In genomic region chr2:164856309-164857100, GRCm38 (mm10) we compare ENCODE assay signal across 8 mouse cellular contexts. TPM values are rescaled to one million over a fixed set of nuclear protein-coding genes. Genes with fewer than 3 reads are reported as not detected.
A peak's percentile ranks its signal among the peaks of the same experiment; 100 is the strongest.
DNase-seq lines count a peak whose midpoint lies in the region; ATAC-seq and TF ChIP-seq lines count a peak whose summit lies in the region.

No protein-coding gene starts in this region.

- H3K9me3 ChIP-seq in heart, postnatal 0 days (replicated peaks; ENCODE audit: control insufficient read depth, low read length): no peaks in the 10 kb centered on the region
- no peaks in the 10 kb centered on the region for H3K9me3 ChIP-seq in liver, postnatal 0 days (ENCODE audit: low read length)
- H3K9me3 ChIP-seq in stomach, embryonic 15.5 days: no peaks in the 10 kb centered on the region

- intact Hi-C loops in left cerebral cortex, adult 2 months (cut with DNase I): no loop called here

- peak overlapping the region; percentile 60 for H3K4me3 ChIP-seq in left cerebral cortex, adult 2 months
- peak overlapping the region; percentile 62 for H3K4me3 ChIP-seq in brown adipose tissue, adult 24 weeks (ENCODE audit: insufficient read depth, low read depth, low read length)
- peak overlapping the region; percentile 55 for H3K4me3 ChIP-seq in heart, postnatal 0 days (ENCODE audit: low read depth, low read length)
- peak overlapping the region; percentile 50 for H3K4me3 ChIP-seq in liver, postnatal 0 days (ENCODE audit: low read depth, low read length)
- H3K4me3 ChIP-seq in stomach, embryonic 15.5 days (replicated peaks): peak overlapping the region; percentile 51

- H3K36me3 ChIP-seq in heart, postnatal 0 days (replicated peaks; ENCODE audit: control insufficient read depth, insufficient read depth, low read length): no peaks in the 10 kb centered on the region
- no peaks in the 10 kb centered on the region for H3K36me3 ChIP-seq in liver, postnatal 0 days (replicated peaks; ENCODE audit: insufficient read depth, low read length)
- H3K36me3 ChIP-seq in stomach, embryonic 15.5 days: no peaks in the 10 kb centered on the region

- TF ChIP-seq CTCF in left cerebral cortex, adult 2 months (IDR thresholded peaks at IDR 0.05): no peak; the same call in 1 of the 2 replicates
- no peak for TF ChIP-seq CTCF in heart, postnatal 0 days (IDR thresholded peaks at IDR 0.05; ENCODE audit: low read depth)
- TF ChIP-seq CTCF in liver, postnatal 0 days (IDR thresholded peaks at IDR 0.05; ENCODE audit: low read depth): peak; percentile 34

- TF ChIP-seq EP300 in heart, postnatal 0 days (IDR thresholded peaks at IDR 0.05; ENCODE audit: low read depth): no peak
- TF ChIP-seq EP300 in liver, postnatal 0 days (IDR thresholded peaks at IDR 0.05; ENCODE audit: low read depth): no peak

- WGBS in heart, postnatal 0 days: 2% methylated on average over 42 of the region's 42 CpGs
- WGBS in liver, postnatal 0 days (ENCODE audit: insufficient replicate concordance): 2% methylated on average over 42 of the region's 42 CpGs
- WGBS in stomach, embryonic 15.5 days: 2% methylated on average over 42 of the region's 42 CpGs

- DNase-seq in left cerebral cortex, adult 2 months (ENCODE audit: extremely low spot score in 1 of 2, low spot score in 2 of 2): peak in 1 of 2 experiments; percentile 22
- no peak for DNase-seq in left cerebral cortex, adult 11 months (ENCODE audit: low spot score)
- DNase-seq in heart, postnatal 0 days (ENCODE audit: low spot score): no peak
- no peak for DNase-seq in liver, postnatal 0 days
- DNase-seq in right cerebral cortex, postnatal 4 days: no peak
- no peak for DNase-seq in layer of hippocampus, adult 18-20 months (ENCODE audit: low spot score in 2 of 2)

- peak; percentile 34 for ATAC-seq in heart, postnatal 0 days (ENCODE audit: insufficient read depth, low read depth)
- ATAC-seq in liver, postnatal 0 days: no peak
- no peak for ATAC-seq in stomach, embryonic 15.5 days (ENCODE audit: insufficient read depth, low FRiP score, low read depth)

- H3K4me2 ChIP-seq in heart, postnatal 0 days (ENCODE audit: low read depth, low read length): peak overlapping the region; percentile 96
- peak overlapping the region; percentile 80 for H3K4me2 ChIP-seq in liver, postnatal 0 days (ENCODE audit: low read depth, low read length)
- peak overlapping the region; percentile 94 for H3K4me2 ChIP-seq in stomach, embryonic 15.5 days

- H3K9ac ChIP-seq in heart, postnatal 0 days (replicated peaks; ENCODE audit: low read depth, low read length): peak overlapping the region; percentile 41; the same call in 1 of the 2 replicates
- H3K9ac ChIP-seq in liver, postnatal 0 days (replicated peaks): peak overlapping the region; percentile 41; the same call in 1 of the 2 replicates
- peak overlapping the region; percentile 40; the same call in 1 of the 2 replicates for H3K9ac ChIP-seq in stomach, embryonic 15.5 days

- peaks cover 47% of the 10 kb centered on the region; the same call in 1 of the 2 replicates for H3K27me3 ChIP-seq in heart, postnatal 0 days (ENCODE audit: control insufficient read depth, insufficient read depth, low read length)
- peaks cover 34% of the 10 kb centered on the region for H3K27me3 ChIP-seq in liver, postnatal 0 days (ENCODE audit: insufficient read depth, low read length)
- peaks cover 12% of the 10 kb centered on the region for H3K27me3 ChIP-seq in stomach, embryonic 15.5 days (replicated peaks)

- peak overlapping the region; percentile 53; the same call in 1 of the 2 replicates for H3K27ac ChIP-seq in left cerebral cortex, adult 2 months
- H3K27ac ChIP-seq in brown adipose tissue, adult 24 weeks (replicated peaks; ENCODE audit: low read depth, low read length): peak overlapping the region; percentile 70
- H3K27ac ChIP-seq in heart, postnatal 0 days (ENCODE audit: low read depth): no peak overlapping the region
- no peak overlapping the region for H3K27ac ChIP-seq in liver, postnatal 0 days (ENCODE audit: low read depth)
- H3K27ac ChIP-seq in stomach, embryonic 15.5 days: no peak overlapping the region

- peaks cover 14% of the 10 kb centered on the region for H3K4me1 ChIP-seq in brown adipose tissue, adult 24 weeks (ENCODE audit: control insufficient read depth, insufficient read depth, insufficient read length, low read length)
- peaks cover 18% of the 10 kb centered on the region; the same call in 1 of the 2 replicates for H3K4me1 ChIP-seq in heart, postnatal 0 days (ENCODE audit: control insufficient read depth, insufficient read depth)
- H3K4me1 ChIP-seq in liver, postnatal 0 days (ENCODE audit: insufficient read depth): peaks cover 16% of the 10 kb centered on the region
- peaks cover 36% of the 10 kb centered on the region for H3K4me1 ChIP-seq in stomach, embryonic 15.5 days

RNA-seq across cellular contexts. Expression of gene Pltp, which starts 1.0 kb away (rescaled TPM):
- 10 to 100 TPM; 78.1 to 82.4 TPM for total RNA-seq in left cerebral cortex, adult 2 months (2021)
- 59.0 and 82.5 TPM in 2 replicates for polyA plus RNA-seq in brown adipose tissue, adult 24 weeks (2012; ENCODE audit: insufficient read depth, insufficient read length, missing spikeins)
- total RNA-seq in heart, postnatal 0 days (2014; rRNA removed; ENCODE audit: low replicate concordance): 7.7 and 10.4 TPM in 2 replicates
- polyA plus RNA-seq in heart, postnatal 0 days (2015; fragmentation: Nextera tagmentation; extraction: Ambion mirVana): 8.3 and 8.6 TPM in 2 replicates
- 33.4 and 35.3 TPM in 2 replicates for polyA plus RNA-seq in liver, postnatal 0 days (2015; fragmentation: Nextera tagmentation; extraction: Ambion mirVana)
- polyA plus RNA-seq in stomach, embryonic 15.5 days (2015; fragmentation: Nextera tagmentation; extraction: Ambion mirVana): 43.9 and 48.5 TPM in 2 replicates
- total RNA-seq in layer of hippocampus, adult 18-20 months (2021): 10 to 100 TPM; 77.0 to 77.9 TPM

RNA-seq across cellular contexts. Expression of gene Pcif1, which starts 22.6 kb away (rescaled TPM):
- 10 to 100 TPM; 44.8 to 48.8 TPM for total RNA-seq in left cerebral cortex, adult 2 months (2021)
- 21.6 and 25.6 TPM in 2 replicates for polyA plus RNA-seq in brown adipose tissue, adult 24 weeks (2012; ENCODE audit: insufficient read depth, insufficient read length, missing spikeins)
- total RNA-seq in heart, postnatal 0 days (2014; rRNA removed; ENCODE audit: low replicate concordance): 51.8 and 63.6 TPM in 2 replicates
- polyA plus RNA-seq in heart, postnatal 0 days (2015; fragmentation: Nextera tagmentation; extraction: Ambion mirVana): 50.6 and 54.2 TPM in 2 replicates
- 38.4 and 38.6 TPM in 2 replicates for polyA plus RNA-seq in liver, postnatal 0 days (2015; fragmentation: Nextera tagmentation; extraction: Ambion mirVana)
- polyA plus RNA-seq in stomach, embryonic 15.5 days (2015; fragmentation: Nextera tagmentation; extraction: Ambion mirVana): 64.7 and 70.9 TPM in 2 replicates
- 10 to 100 TPM; 41.9 to 45.2 TPM for total RNA-seq in layer of hippocampus, adult 18-20 months (2021)

RNA-seq across cellular contexts. Expression of gene Neurl2, which starts 23.2 kb away (rescaled TPM):
- 1 to 10 TPM; 3.9 to 5.3 TPM for total RNA-seq in left cerebral cortex, adult 2 months (2021)
- 1.1 and 4.1 TPM in 2 replicates for polyA plus RNA-seq in brown adipose tissue, adult 24 weeks (2012; ENCODE audit: insufficient read depth, insufficient read length, missing spikeins)
- total RNA-seq in heart, postnatal 0 days (2014; rRNA removed; ENCODE audit: low replicate concordance): 57.1 and 103 TPM in 2 replicates
- polyA plus RNA-seq in heart, postnatal 0 days (2015; fragmentation: Nextera tagmentation; extraction: Ambion mirVana): 68.4 and 76.5 TPM in 2 replicates
- polyA plus RNA-seq in liver, postnatal 0 days (2015; fragmentation: Nextera tagmentation; extraction: Ambion mirVana): 2.5 and 3.1 TPM in 2 replicates
- polyA plus RNA-seq in stomach, embryonic 15.5 days (2015; fragmentation: Nextera tagmentation; extraction: Ambion mirVana): 6.2 and 6.9 TPM in 2 replicates
- 1 to 10 TPM; 2.5 to 3.0 TPM for total RNA-seq in layer of hippocampus, adult 18-20 months (2021)

RNA-seq across cellular contexts. Expression of gene Ctsa, which starts 23.8 kb away (rescaled TPM):
- 10 to 100 TPM; 89.5 to 96.2 TPM for total RNA-seq in left cerebral cortex, adult 2 months (2021)
- polyA plus RNA-seq in brown adipose tissue, adult 24 weeks (2012; ENCODE audit: insufficient read depth, insufficient read length, missing spikeins): 44.9 and 55.0 TPM in 2 replicates
- 259 and 263 TPM in 2 replicates for total RNA-seq in heart, postnatal 0 days (2014; rRNA removed; ENCODE audit: low replicate concordance)
- 133 and 134 TPM in 2 replicates for polyA plus RNA-seq in heart, postnatal 0 days (2015; fragmentation: Nextera tagmentation; extraction: Ambion mirVana)
- polyA plus RNA-seq in liver, postnatal 0 days (2015; fragmentation: Nextera tagmentation; extraction: Ambion mirVana): 101 and 109 TPM in 2 replicates
- polyA plus RNA-seq in stomach, embryonic 15.5 days (2015; fragmentation: Nextera tagmentation; extraction: Ambion mirVana): 132 and 159 TPM in 2 replicates
- total RNA-seq in layer of hippocampus, adult 18-20 months (2021): 100 to 1,000 TPM; 103 TPM

RNA-seq across cellular contexts. Expression of gene Spata25, which starts 28.2 kb away (rescaled TPM):
- total RNA-seq in left cerebral cortex, adult 2 months (2021): under 1 TPM; 0.45 to 0.58 TPM
- polyA plus RNA-seq in brown adipose tissue, adult 24 weeks (2012; ENCODE audit: insufficient read depth, insufficient read length, missing spikeins): not detected in 2 replicates
- total RNA-seq in heart, postnatal 0 days (2014; rRNA removed; ENCODE audit: low replicate concordance): not detected in 2 replicates
- polyA plus RNA-seq in heart, postnatal 0 days (2015; fragmentation: Nextera tagmentation; extraction: Ambion mirVana): not detected in 2 replicates
- not detected in 2 replicates for polyA plus RNA-seq in liver, postnatal 0 days (2015; fragmentation: Nextera tagmentation; extraction: Ambion mirVana)
- polyA plus RNA-seq in stomach, embryonic 15.5 days (2015; fragmentation: Nextera tagmentation; extraction: Ambion mirVana): not detected in 2 replicates
- under 1 TPM in 1 of 2 experiments, not detected in 1; 0.43 TPM for total RNA-seq in layer of hippocampus, adult 18-20 months (2021)

Comparison
In these comparisons a context has a peak if more than half of its experiments do, and no peak if none do; other contexts are left out.
1. H3K27ac ChIP-seq: peak in left cerebral cortex, adult 2 months (single experiment) and brown adipose tissue, adult 24 weeks (single experiment); none in heart, postnatal 0 days (single experiment), liver, postnatal 0 days (single experiment) and stomach, embryonic 15.5 days (single experiment).
2. Peak in every context shown above with its lines, with median percentiles within 50 percentile points of each other: H3K4me3 ChIP-seq, H3K4me2 ChIP-seq and H3K9ac ChIP-seq.